Mouse (Mus musculus) c-Kit-positive CD71-positive TER-119-positive erythroid progenitor cells, embryonic 14.5 days (primary cell): ENCODE data around the gene Rai1.

Source experiments
- DNase-seq: peaks from one replicate; pipeline ENCODE4 v3.0.0-alpha.2; 2013; ENCODE audit warnings: low spot score

The Rai1 gene

GRCm38 (mm10) chr11:60127863-60128512 is 23.2 kb downstream of the Rai1 start:
- no peak for DNase-seq

- DNase-seq = no peak
Measured at GRCm38 (mm10) chr11:60130516-60130915, 25.7 kb downstream of the Rai1 start.

GRCm38 (mm10) chr11:60132061-60132460 is 27.2 kb downstream of the Rai1 start:
- DNase-seq = no peak

- DNase-seq = no peak
Measured at GRCm38 (mm10) chr11:60136491-60136890, 31.7 kb downstream of the Rai1 start.

- DNase-seq = no peak
Measured at GRCm38 (mm10) chr11:60137170-60137569, 32.4 kb downstream of the Rai1 start.

GRCm38 (mm10) chr11:60139141-60139733 is 34.4 kb downstream of the Rai1 start:
- DNase-seq = no peak

- DNase-seq = no peak
Measured at GRCm38 (mm10) chr11:60139734-60140371, 35.0 kb downstream of the Rai1 start.

- DNase-seq = no peak
Measured at GRCm38 (mm10) chr11:60140586-60141284, 35.9 kb downstream of the Rai1 start.

- no peak for DNase-seq
Measured at GRCm38 (mm10) chr11:60141285-60141608, 36.4 kb downstream of the Rai1 start.

- DNase-seq = no peak
Measured at GRCm38 (mm10) chr11:60143086-60143485, 38.3 kb downstream of the Rai1 start.

- no peak for DNase-seq
Measured at GRCm38 (mm10) chr11:60146170-60146569, 41.4 kb downstream of the Rai1 start.

- DNase-seq = no peak
Measured at GRCm38 (mm10) chr11:60148591-60148990, 43.8 kb downstream of the Rai1 start.

- DNase-seq = no peak
Measured at GRCm38 (mm10) chr11:60149086-60149485, 44.3 kb downstream of the Rai1 start.

- DNase-seq = no peak
Measured at GRCm38 (mm10) chr11:60150677-60151076, 45.9 kb downstream of the Rai1 start.

- DNase-seq = no peak
Measured at GRCm38 (mm10) chr11:60152339-60152738, 47.5 kb downstream of the Rai1 start.

GRCm38 (mm10) chr11:60153936-60154335 is 49.1 kb downstream of the Rai1 start:
- DNase-seq = no peak

- no peak for DNase-seq
Measured at GRCm38 (mm10) chr11:60155690-60156089, 50.9 kb downstream of the Rai1 start.

GRCm38 (mm10) chr11:60158271-60158670 is 53.5 kb downstream of the Rai1 start:
- no peak for DNase-seq

GRCm38 (mm10) chr11:60159955-60160354 is 55.1 kb downstream of the Rai1 start:
- DNase-seq = peak; percentile 68

GRCm38 (mm10) chr11:60160454-60161114 is 55.8 kb downstream of the Rai1 start:
- no peak for DNase-seq

GRCm38 (mm10) chr11:60161146-60161874 is 56.5 kb downstream of the Rai1 start:
- DNase-seq = no peak

- DNase-seq = no peak
Measured at GRCm38 (mm10) chr11:60162547-60162946, 57.7 kb downstream of the Rai1 start.
